Mouse (Mus musculus) ovary, adult 2 months (tissue): ENCODE measurements around the gene Rnf115. TPM values are rescaled to one million over a fixed set of nuclear protein-coding genes. Genes with fewer than 3 reads are reported as not detected.

ENCODE experiments used
- polyA plus RNA-seq: library from polyadenylated mRNA; depleted of rRNA; stranded (reverse); fragments of >200 nt; gene quantifications from 2 replicates; pipeline ENCODE4 v1.2.3, GENCODE M21; 2012; rRNA removed

The Rnf115 gene
- 12.2 and 14.3 TPM in 2 replicates for polyA plus RNA-seq

DNA sequence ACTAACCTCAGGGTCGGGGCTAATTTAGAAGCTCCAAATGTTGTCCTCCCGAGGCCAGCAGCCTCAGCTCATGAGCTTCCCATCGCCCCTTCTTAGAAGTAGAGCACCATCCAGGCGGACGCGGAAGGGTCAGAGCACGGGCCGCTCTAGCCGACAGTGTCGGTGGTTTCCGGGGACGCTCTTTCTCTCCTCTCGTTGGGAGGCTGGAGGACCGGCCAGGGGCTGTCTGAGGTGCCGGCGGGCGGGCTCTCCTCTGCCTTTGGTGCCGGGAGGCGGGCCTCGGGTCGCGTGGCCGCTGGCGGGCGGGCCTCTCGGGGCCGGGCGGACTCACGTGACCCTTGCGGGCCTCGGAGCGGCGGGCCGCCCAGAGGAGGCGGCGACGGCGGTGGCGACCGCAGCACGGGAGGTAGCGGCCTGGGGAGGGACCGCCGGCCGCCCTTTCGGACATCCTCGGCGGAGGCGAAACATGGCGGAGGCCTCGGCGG is at the start of gene Rnf115, which contains the start of gene Polr3c:
Gene Rnf115, plus strand, starts transcription at position 322 of the 485 bp plus-strand sequence.
Gene Polr3c, minus strand, starts transcription at position 286 of the 485 bp plus-strand sequence.

DNA sequence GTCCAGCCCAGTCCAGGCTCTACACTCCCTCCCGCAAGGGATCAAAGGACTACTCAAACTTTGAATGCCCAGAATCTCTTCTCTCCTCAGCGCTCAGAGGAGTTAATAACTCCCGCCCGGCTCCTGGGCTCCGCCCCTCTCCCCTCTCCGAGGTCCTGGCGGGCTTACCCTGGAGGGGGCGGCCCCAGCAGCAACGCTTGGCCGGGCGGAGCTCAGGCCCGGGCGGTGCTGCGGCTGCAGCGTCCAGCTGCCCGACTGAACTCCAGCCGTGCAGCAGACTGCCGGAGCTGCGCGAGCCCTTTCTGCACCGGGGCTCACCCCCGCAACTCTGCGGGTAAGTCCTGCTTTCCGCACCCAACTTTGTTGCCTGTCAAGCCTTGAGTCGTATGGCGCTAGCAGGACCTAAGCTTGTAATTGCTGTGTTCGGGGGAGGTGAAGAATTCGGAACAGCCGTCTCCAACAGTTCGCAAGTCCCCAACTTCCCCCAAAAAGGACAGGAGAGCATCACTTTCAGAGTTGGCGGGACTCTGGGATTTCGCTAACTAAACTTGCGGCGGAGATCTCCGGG is 31.2 kb upstream of the Rnf115 start, which contains the start of gene Pias3:
Gene Pias3, plus strand, starts transcription at position 187 of the 568 bp plus-strand sequence.

DNA sequence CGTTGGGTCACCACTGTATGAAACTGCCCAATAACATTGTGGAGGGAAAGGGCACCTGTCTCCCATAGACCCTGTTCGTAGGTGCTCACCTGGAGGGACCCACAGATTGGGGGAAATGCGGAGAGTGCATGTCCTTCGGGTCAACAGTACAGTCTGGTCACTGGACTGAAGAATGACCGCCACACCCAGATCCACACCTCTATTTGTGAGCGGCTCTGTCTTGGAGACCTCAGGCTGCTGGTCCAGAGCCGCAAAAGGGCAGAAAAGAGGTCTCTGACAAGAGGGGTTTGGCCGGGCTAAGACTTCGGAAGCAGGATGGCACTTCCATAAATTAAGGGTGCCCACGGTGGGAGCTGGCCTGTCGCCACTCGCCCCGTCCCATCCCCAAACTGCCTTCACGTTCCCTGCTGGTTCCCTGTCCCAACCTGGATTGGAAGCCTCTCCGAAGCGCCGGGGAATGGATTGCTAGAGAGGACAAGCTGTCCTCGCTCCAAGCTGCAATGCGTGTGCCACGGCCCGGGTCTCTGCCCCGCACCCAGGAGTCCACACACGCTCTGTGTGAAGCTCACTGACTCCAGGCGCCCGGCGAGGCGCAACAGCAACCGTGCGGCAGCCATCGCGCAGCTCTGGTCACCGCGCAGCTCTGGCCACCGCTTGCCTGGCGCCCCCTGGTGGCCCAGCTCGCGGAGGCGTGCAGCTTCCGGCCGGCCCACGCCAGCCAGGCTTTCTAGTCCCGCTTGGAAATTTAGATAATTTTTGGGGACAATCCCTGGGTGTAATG is 19.4 kb upstream of the Rnf115 start, which contains the start of gene Nudt17:
Gene Nudt17, minus strand, starts transcription at position 660 of the 781 bp plus-strand sequence.

DNA sequence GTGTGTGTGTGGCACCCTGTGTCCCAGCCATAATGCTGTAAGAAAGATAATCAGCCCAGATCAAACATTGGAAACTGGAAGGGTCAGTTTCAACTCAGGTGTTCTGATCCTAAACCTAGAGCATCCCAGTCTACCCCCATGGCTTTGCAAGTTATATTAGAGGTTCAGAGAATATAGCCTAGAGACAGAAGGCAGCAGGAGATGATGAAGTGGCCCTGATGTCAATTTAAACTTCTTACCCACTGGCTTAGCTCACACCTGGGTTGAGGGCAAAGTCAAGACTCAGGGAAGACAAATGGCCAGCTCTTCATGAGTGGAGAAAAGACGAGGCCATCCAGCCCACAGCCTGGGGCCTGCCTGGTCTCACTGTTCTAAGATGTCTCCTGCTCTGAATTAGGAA is 101.5 kb downstream of the Rnf115 start, which contains the start of the genes Pdzk1 and Cd160:
Gene Pdzk1, plus strand, starts transcription at position 301 of the 400 bp plus-strand sequence.
Gene Cd160, minus strand, starts transcription at position 368 of the 400 bp plus-strand sequence.

Other genes with a start within 250 kb of the Rnf115 start
- 0.19 and 0.22 TPM in 2 replicates for gene Hfe2, start 202.5 kb upstream of the Rnf115 start, polyA plus RNA-seq
- 920 and 1,089 TPM in 2 replicates for gene Txnip, start 169.7 kb upstream of the Rnf115 start, polyA plus RNA-seq
- gene Gm16253, start 150.7 kb upstream of the Rnf115 start, polyA plus RNA-seq, result not detected in 2 replicates
- gene Polr3gl, start 133.5 kb upstream of the Rnf115 start, polyA plus RNA-seq, result 17.0 and 19.3 TPM in 2 replicates
- gene Ankrd34a, start 131.0 kb upstream of the Rnf115 start, polyA plus RNA-seq, result 3.1 TPM in 2 replicates
- 54.7 and 63.2 TPM in 2 replicates for gene Lix1l, start 126.5 kb upstream of the Rnf115 start, polyA plus RNA-seq
- 3.3 and 5.3 TPM in 2 replicates for gene Rbm8a, start 97.7 kb upstream of the Rnf115 start, polyA plus RNA-seq
- 39.9 and 48.8 TPM in 2 replicates for gene Pex11b, start 92.3 kb upstream of the Rnf115 start, polyA plus RNA-seq
- gene Gm42957, start 92.2 kb upstream of the Rnf115 start, polyA plus RNA-seq, result 0.21 and 0.28 TPM in 2 replicates
- 2.5 and 3.0 TPM in 2 replicates for gene Itga10, start 82.1 kb upstream of the Rnf115 start, polyA plus RNA-seq
- gene Ankrd35, start 57.5 kb upstream of the Rnf115 start, polyA plus RNA-seq, result 3.9 and 4.7 TPM in 2 replicates
- 45.6 and 51.2 TPM in 2 replicates for gene Pias3, start 31.3 kb upstream of the Rnf115 start, polyA plus RNA-seq
- 4.0 and 5.0 TPM in 2 replicates for gene Nudt17, start 19.1 kb upstream of the Rnf115 start, polyA plus RNA-seq
- gene Polr3c, start within 50 bp of the Rnf115 start, polyA plus RNA-seq, result 26.6 and 35.9 TPM in 2 replicates
- gene Pdzk1, start 101.6 kb downstream of the Rnf115 start, polyA plus RNA-seq, result 0.66 and 0.81 TPM in 2 replicates
- 0.64 and 0.77 TPM in 2 replicates for gene Cd160, start 101.7 kb downstream of the Rnf115 start, polyA plus RNA-seq
- gene Gja5, start 177.0 kb downstream of the Rnf115 start, polyA plus RNA-seq, result 3.1 and 3.5 TPM in 2 replicates
- 14.4 and 14.6 TPM in 2 replicates for gene Gpr89, start 177.7 kb downstream of the Rnf115 start, polyA plus RNA-seq
- gene Gja8, start 198.4 kb downstream of the Rnf115 start, polyA plus RNA-seq, result not detected in 2 replicates